Mouse (Mus musculus) liver, embryonic 14 days (tissue): Measurements from ENCODE around the gene Gabra3. TPM values are rescaled to one million over a fixed set of nuclear protein-coding genes. Genes with fewer than 3 reads are reported as not detected.

Experiments used
- polyA plus RNA-seq: library from polyadenylated mRNA; depleted of rRNA; stranded (reverse); fragments of >200 nt; gene quantifications from 2 replicates; pipeline ENCODE4 v1.2.3, GENCODE M21; 2012; rRNA removed

Gene Gabra3
- polyA plus RNA-seq = 0.07 and 0.14 TPM in 2 replicates

GRCm38 (mm10) chrX:72656230-72656898 lies at the start of gene Gabra3:
TSS of gene Gabra3 (minus strand) at chrX:72656848.

DNA sequence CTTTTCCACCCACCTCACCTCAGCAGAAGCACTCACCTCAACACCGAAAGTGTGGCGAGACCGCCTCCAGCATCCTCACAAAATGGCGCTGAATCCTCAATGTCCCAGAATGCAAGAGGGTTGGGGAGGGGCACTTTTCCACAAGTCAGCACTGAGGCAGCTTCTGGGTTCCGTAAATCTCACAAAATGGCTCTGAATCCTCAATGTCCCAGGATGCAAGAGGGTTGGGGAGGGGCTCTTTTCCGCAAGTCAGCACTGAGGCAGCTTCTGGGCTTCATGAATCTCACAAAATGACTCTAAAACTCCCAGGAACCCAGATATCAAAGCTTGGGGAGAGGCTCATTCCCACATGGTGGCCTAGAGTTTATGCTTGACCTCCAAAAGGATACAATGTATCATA lies 269.9 kb downstream of the Gabra3 start, which contains the start of gene Magea10:
Gene Magea10, minus strand, starts transcription at position 101 of the 400 bp plus-strand sequence.

Other genes starting within 250 kb of the Gabra3 start
- 0.01 TPM in 1 of 2 replicates, not detected in the other for gene Gabrq, start 168.3 kb upstream of the Gabra3 start, polyA plus RNA-seq